Mouse (Mus musculus) MEL (cell line): ENCODE data around the gene Pten.

Source experiments
- BHLHE40 ChIP-seq: IDR thresholded peaks from 2 replicates; pipeline ENCODE4 v1.6.1; 2012; ENCODE audit warnings: low read depth, mild to moderate bottlenecking, inconsistent platforms, low read length, improper control_type of control experiment, borderline replicate concordance
- CTCF ChIP-seq, 3 experiments: IDR thresholded peaks in 2 of 3; conservative IDR thresholded peaks in 1 of 3; 2 replicates each; pipeline ENCODE4 v1.5.1; 2011 to 2012; ENCODE audit warnings: low read length in 3 of 3, low read depth in 2 of 3, mild to moderate bottlenecking in 2 of 3, improper control_type of control experiment in 1 of 3, inconsistent platforms in 1 of 3, mixed read lengths in 1 of 3, moderate library complexity in 1 of 3; ENCODE audit not compliant: control insufficient read depth in 1 of 3, insufficient read depth in 1 of 3, poor library complexity in 1 of 3, severe bottlenecking in 1 of 3
- ELF1 ChIP-seq: IDR thresholded peaks from 2 replicates; pipeline ENCODE4 v1.6.1; 2014; ENCODE audit warnings: low read depth, mild to moderate bottlenecking, inconsistent platforms, low read length, improper control_type of control experiment, moderate library complexity
- GABPA ChIP-seq: IDR thresholded peaks from 2 replicates; pipeline ENCODE4 v1.6.1; 2012; ENCODE audit warnings: low read depth, mild to moderate bottlenecking, inconsistent platforms, low read length, improper control_type of control experiment, moderate library complexity
- HCFC1 ChIP-seq: IDR thresholded peaks from 2 replicates; pipeline ENCODE4 v1.6.1; 2012; ENCODE audit warnings: low read depth, mild to moderate bottlenecking, inconsistent platforms, low read length, improper control_type of control experiment, moderate library complexity
- KAT2A ChIP-seq: conservative IDR thresholded peaks from 2 replicates; pipeline ENCODE4 v1.6.1; 2012; ENCODE audit warnings: low read depth, low read length, improper control_type of control experiment, inconsistent platforms
- POLR2A ChIP-seq, 2 experiments: IDR thresholded peaks; 2 replicates each; pipeline ENCODE4 v1.6.1; 2011 to 2012; ENCODE audit warnings: low read length in 2 of 2, mild to moderate bottlenecking in 2 of 2, control low read depth in 1 of 2, improper control_type of control experiment in 1 of 2, low read depth in 1 of 2, moderate library complexity in 1 of 2; ENCODE audit not compliant: control insufficient read depth in 1 of 2, insufficient read depth in 1 of 2, poor library complexity in 1 of 2
- TAL1 ChIP-seq: IDR thresholded peaks from 2 replicates; pipeline ENCODE4 v1.6.1; 2012; ENCODE audit warnings: mild to moderate bottlenecking, inconsistent platforms, low read length, moderate library complexity, mixed read lengths

DNA sequence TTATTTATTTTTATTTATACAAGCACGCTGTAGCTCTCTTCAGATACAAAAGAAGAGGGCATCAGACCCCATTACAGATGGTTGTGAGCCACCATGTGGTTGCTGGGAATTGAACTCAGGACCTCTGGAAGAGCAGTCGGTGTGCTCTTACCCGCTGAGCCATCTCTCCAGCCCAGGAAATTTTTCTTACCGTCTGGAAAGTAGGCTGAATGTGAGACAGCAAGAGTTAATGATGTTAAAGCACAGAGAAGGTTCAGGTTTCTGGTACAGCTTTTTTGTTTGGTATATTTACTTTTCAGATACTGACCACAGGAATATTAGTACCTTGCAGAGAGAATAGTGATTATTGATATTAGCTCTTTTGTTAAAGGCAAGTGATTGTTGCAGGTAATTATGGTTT lies 3.9 kb downstream of the Pten start:
- TF ChIP-seq HCFC1 (no peak), TAL1 (no peak), KAT2A (no peak), CTCF (IDR thresholded peaks at IDR 0.05 in 2 of 3, conservative IDR thresholded peaks at IDR 0.05 in 1 of 3; ENCODE audit: control insufficient read depth in 1 of 3, insufficient read depth in 1 of 3, low read depth in 2 of 3, low read length in 3 of 3, poor library complexity in 1 of 3, severe bottlenecking in 1 of 3) (no peak), GABPA (no peak), BHLHE40 (no peak), POLR2A (IDR thresholded peaks at IDR 0.05; ENCODE audit: control insufficient read depth in 1 of 2, insufficient read depth in 1 of 2, low read depth in 1 of 2, low read length in 2 of 2, poor library complexity in 1 of 2) (no peak), ELF1 (no peak)
